Mouse (Mus musculus): ENCODE data around the gene Frmd5. TPM values are rescaled to one million over a fixed set of nuclear protein-coding genes. Genes with fewer than 3 reads are reported as not detected.

The Frmd5 gene
- under 1 TPM in 1 of 2 experiments, not detected in 1; 0.41 TPM for total RNA-seq (2023)

GRCm38 (mm10) chr2:121806959-121807653 lies at the start of gene Frmd5:
Gene Frmd5 (minus strand): TSS chr2:121807087.

GRCm38 (mm10) chr2:121505942-121506882 lies 300.7 kb downstream of the Frmd5 start, which contains the start of the genes Mfap1a and Wdr76:
Gene Mfap1a (minus strand): TSS chr2:121506665.
Gene Wdr76 (plus strand): TSS chr2:121506723.

Other genes with a start within 250 kb of the Frmd5 start
- 10 to 100 TPM; 11.3 to 14.2 TPM for gene Casc4, start 59.9 kb upstream of the Frmd5 start, total RNA-seq (2023)
- gene Ctdspl2, start 148.9 kb upstream of the Frmd5 start, total RNA-seq (2023), result 10 to 100 TPM; 46.9 to 47.5 TPM
- gene Mageb3, start 149.0 kb upstream of the Frmd5 start, total RNA-seq (2023), result not detected
- 10 to 100 TPM; 37.6 to 45.8 TPM for gene Eif3j1, start 221.5 kb upstream of the Frmd5 start, total RNA-seq (2023)

All from B cell, adult 67 days (primary cell).